Comparison of ENCODE assay signal across 18 mouse cellular contexts in genomic region chr7:131855641-131856040, GRCm38 (mm10).
A peak's percentile ranks its signal among the peaks of the same experiment; 100 is the strongest.
DNase-seq lines count a peak whose midpoint lies in the region; ATAC-seq lines count a peak whose summit lies in the region.
"Had no signal": no experiment of that assay in that cellular context is flagged by ENCODE, and none has a peak within 500 bp of the region (broad histone marks: within the 10 kb centered on the region; RNA-seq: fewer than 3 reads in every experiment).

No protein-coding gene starts in this region.

- DNase-seq in right cerebral cortex, adult 18-20 months = peak; percentile 52
- no peak for DNase-seq in right cerebral cortex, postnatal 25 days
- DNase-seq in frontal cortex, adult 2 months (ENCODE audit: extremely low spot score in 1 of 2, low spot score in 1 of 2) = peak; percentile 50 to 72
- peak; percentile 48 to 54 for DNase-seq in left cerebral cortex, adult 9 months (ENCODE audit: low spot score in 2 of 2)
- peak; percentile 80 for DNase-seq in telencephalon, adult 2 months (ENCODE audit: low read depth, low spot score)
- DNase-seq in thymus, adult 18-20 months = no peak
- DNase-seq: adrenal gland, postnatal 25 days; cerebellum, adult 8-10 months; cerebellum, postnatal 14 days; gastrocnemius, postnatal 36 days; heart, adult 11 months; heart, postnatal 10 days had no signal

- no peaks in the 10 kb centered on the region for H3K36me3 ChIP-seq in intestine, embryonic 16.5 days (ENCODE audit: control insufficient read depth, insufficient read depth, low read length)
- H3K36me3 ChIP-seq: embryonic facial prominence, embryonic 12.5 days; forebrain, embryonic 15.5 days; hindbrain, embryonic 13.5 days had no signal

- H3K27me3 ChIP-seq in intestine, embryonic 16.5 days (replicated peaks; ENCODE audit: control insufficient read depth, insufficient read depth, low read length) = no peaks in the 10 kb centered on the region
- H3K27me3 ChIP-seq: embryonic facial prominence, embryonic 12.5 days; Patski had no signal

- no peak for ATAC-seq in intestine, embryonic 16.5 days
- ATAC-seq: activated CD4-positive, CD25-positive, alpha-beta regulatory T cell, adult 4 months; forebrain, embryonic 15.5 days; Patski had no signal

- H3K4me3 ChIP-seq in intestine, embryonic 16.5 days (ENCODE audit: low read length) = no peak overlapping the region
- H3K4me3 ChIP-seq: embryonic facial prominence, embryonic 12.5 days; forebrain, embryonic 15.5 days; hindbrain, embryonic 13.5 days had no signal

- WGBS in intestine, embryonic 16.5 days = 88% methylated on average over 2 of the region's 2 CpGs

- H3K4me1 ChIP-seq in intestine, embryonic 16.5 days (ENCODE audit: control insufficient read depth, insufficient read depth, low read length) = no peaks in the 10 kb centered on the region
- H3K4me1 ChIP-seq: embryonic facial prominence, embryonic 12.5 days; forebrain, embryonic 15.5 days had no signal

- no peaks in the 10 kb centered on the region for H3K9me3 ChIP-seq in intestine, embryonic 16.5 days (ENCODE audit: control insufficient read depth, low read length)
- H3K9me3 ChIP-seq: embryonic facial prominence, embryonic 12.5 days; forebrain, embryonic 15.5 days had no signal

- H3K27ac ChIP-seq in intestine, embryonic 16.5 days (ENCODE audit: low read length) = no peak overlapping the region
- H3K27ac ChIP-seq: embryonic facial prominence, embryonic 12.5 days; forebrain, embryonic 15.5 days; hindbrain, embryonic 13.5 days had no signal

- no peak overlapping the region for H3K9ac ChIP-seq in intestine, embryonic 16.5 days (ENCODE audit: low read depth, low read length)
- H3K9ac ChIP-seq: embryonic facial prominence, embryonic 12.5 days; forebrain, embryonic 15.5 days; hindbrain, embryonic 13.5 days had no signal

- H3K4me2 ChIP-seq in intestine, embryonic 16.5 days (ENCODE audit: low read depth, low read length) = no peak overlapping the region
- H3K4me2 ChIP-seq: embryonic facial prominence, embryonic 12.5 days; forebrain, embryonic 15.5 days; hindbrain, embryonic 13.5 days had no signal

Comparison
In these comparisons a context has a peak if more than half of its experiments do, and no peak if none do; other contexts are left out.
1. DNase-seq: peak in right cerebral cortex, adult 18-20 months (single experiment), frontal cortex, adult 2 months (2 of 2), left cerebral cortex, adult 9 months (2 of 2) and telencephalon, adult 2 months (single experiment); none in right cerebral cortex, postnatal 25 days (single experiment) and thymus, adult 18-20 months (0 of 2).